In the genomic region with DNA sequence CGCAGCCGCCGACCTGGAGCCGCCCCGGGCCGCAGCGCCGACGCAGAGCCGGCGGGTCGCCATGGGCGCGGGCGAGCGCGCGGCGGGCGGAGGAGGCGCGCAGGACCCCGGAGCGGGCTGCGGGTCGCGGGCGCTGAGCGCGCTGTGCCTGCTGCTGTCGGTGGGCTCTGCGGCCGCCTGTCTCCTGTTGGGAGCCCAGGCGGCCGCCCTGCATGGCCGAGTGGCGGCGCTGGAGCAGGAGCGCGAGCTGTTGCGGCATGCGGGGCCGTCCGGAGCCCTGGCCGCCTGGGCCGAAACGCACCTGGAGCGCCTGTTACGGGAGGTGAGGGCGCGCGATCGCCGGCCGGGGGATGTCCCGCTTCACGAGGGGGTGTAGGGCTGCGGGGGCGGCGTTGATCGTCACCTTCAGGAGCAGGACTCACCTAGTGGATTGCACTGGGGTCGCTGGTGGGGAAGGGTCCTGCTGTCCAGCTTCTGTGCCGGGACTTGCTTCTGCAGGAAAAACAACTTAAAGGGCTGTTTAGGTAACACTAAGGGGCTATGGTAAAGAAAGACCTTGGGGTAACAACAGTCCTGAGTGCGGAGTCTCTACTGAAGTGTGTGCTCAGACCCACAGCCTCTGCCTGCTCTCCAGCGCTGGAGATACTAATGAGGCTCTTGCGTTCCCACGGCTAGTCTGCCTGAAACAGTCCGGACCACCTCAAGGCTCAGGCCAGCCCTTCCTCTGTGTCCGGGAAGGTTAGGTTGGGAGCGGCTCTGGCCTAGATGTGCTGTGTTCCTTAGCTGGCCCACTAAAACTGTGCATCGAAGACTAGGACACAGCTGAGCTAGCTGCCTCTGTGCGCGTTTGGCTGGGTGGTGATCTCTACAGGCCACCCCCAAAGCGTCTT, we compare ENCODE assay signal across 8 mouse cellular contexts. TPM values are rescaled to one million over a fixed set of nuclear protein-coding genes. Genes with fewer than 3 reads are reported as not detected.
DNase-seq lines count a peak whose midpoint lies in the region; ATAC-seq lines count a peak whose summit lies in the region.

No protein-coding gene starts in this region.

- DNase-seq in heart, adult 18-20 months: peak; percentile 28 to 36
- DNase-seq in heart, postnatal 25 days (ENCODE audit: low spot score): no peak
- peak; percentile 81 for DNase-seq in embryo, embryonic 10 days (ENCODE audit: low spot score)
- DNase-seq in heart, adult 9 months (ENCODE audit: low spot score in 2 of 2): peak; percentile 6 to 10
- peak; percentile 31 for DNase-seq in kidney, adult 9 months
- peak; percentile 79 for DNase-seq in retina, postnatal 1 day

- H3K4me3 ChIP-seq in lung, embryonic 15.5 days: peak overlapping the region; percentile 72

- 0 out of 2 replicates have a peak, but pooled peaks cover under 1% of the 10 kb centered on the region for H3K36me3 ChIP-seq in lung, embryonic 15.5 days

- H3K4me1 ChIP-seq in lung, embryonic 15.5 days: peaks cover 24% of the 10 kb centered on the region

- intact Hi-C loops in heart, postnatal 25 days (cut with DNase I): no loop called here

- peak overlapping the region; percentile 95 for H3K4me2 ChIP-seq in lung, embryonic 15.5 days

- H3K9me3 ChIP-seq in lung, embryonic 15.5 days: no peaks in the 10 kb centered on the region

- peak overlapping the region; percentile 81 for H3K27ac ChIP-seq in lung, embryonic 15.5 days

- peaks cover 14% of the 10 kb centered on the region; the same call in 1 of the 2 replicates for H3K27me3 ChIP-seq in lung, embryonic 15.5 days

- WGBS in lung, embryonic 15.5 days: 1% methylated on average over 73 of the region's 74 CpGs

- H3K9ac ChIP-seq in lung, embryonic 15.5 days: peak overlapping the region; percentile 71

- ATAC-seq in lung, embryonic 15.5 days (ENCODE audit: borderline replicate concordance, extremely low read depth, low FRiP score, low TSS enrichment): peak; percentile 79
- ATAC-seq in monocyte, adult 5-6 weeks (replicated peaks; ENCODE audit: insufficient number of reproducible peaks, low FRiP score, low TSS enrichment, poor library complexity, severe bottlenecking): no peak

RNA-seq across cellular contexts. Expression of a gene that starts 0.6 kb away (rescaled TPM):
- 1 to 10 TPM; 2.0 to 2.1 TPM for total RNA-seq in heart, adult 18-20 months (2021)
- 1 to 10 TPM; 1.0 to 1.6 TPM for total RNA-seq in heart, postnatal 25 days (2021)
- 24.9 and 25.0 TPM in 2 replicates for polyA plus RNA-seq in lung, embryonic 15.5 days (2015; fragmentation: Nextera tagmentation; extraction: Ambion mirVana)
- 0.21 to 0.39 TPM in 2 of 3 replicates, not detected in the other for total RNA-seq in monocyte, adult 5-6 weeks (2017)

RNA-seq across cellular contexts. Expression of a gene that starts 27.5 kb away (rescaled TPM):
- not detected for total RNA-seq in heart, adult 18-20 months (2021)
- under 1 TPM in 1 of 2 experiments, not detected in 1; 0.42 TPM for total RNA-seq in heart, postnatal 25 days (2021)
- polyA plus RNA-seq in lung, embryonic 15.5 days (2015; fragmentation: Nextera tagmentation; extraction: Ambion mirVana): 0.52 TPM in 1 of 2 replicates, not detected in the other
- total RNA-seq in monocyte, adult 5-6 weeks (2017): not detected in 3 replicates

RNA-seq across cellular contexts. Expression of a gene that starts 28.8 kb away (rescaled TPM):
- total RNA-seq in heart, adult 18-20 months (2021): 10 to 100 TPM; 26.9 to 37.2 TPM
- 10 to 100 TPM; 40.4 to 43.4 TPM for total RNA-seq in heart, postnatal 25 days (2021)
- polyA plus RNA-seq in lung, embryonic 15.5 days (2015; fragmentation: Nextera tagmentation; extraction: Ambion mirVana): 96.2 and 108 TPM in 2 replicates
- total RNA-seq in monocyte, adult 5-6 weeks (2017): 398 to 459 TPM (median 457 TPM) in 3 replicates
